Mouse (Mus musculus) frontal cortex, postnatal 36 days (tissue): ENCODE measurements at regions not wholly inside any gene's neighbourhood (a gene's known extent, or its start where the extent isn't known, plus 50 kb on each side); places are given as distances from the start of the nearest gene placed in this dataset.
A peak's percentile ranks its signal among the peaks of the same experiment; 100 is the strongest.
"Not testable (repeated sequence)": the region's sequence is repeated elsewhere in the genome, so short reads cannot be mapped to it uniquely, and the experiment has no call there.

Source experiments
- DNase-seq, 2 experiments: peaks; one replicate each; pipeline ENCODE4 v3.0.0; 2022; ENCODE audit warnings: low spot score in 2 of 2

DNA sequence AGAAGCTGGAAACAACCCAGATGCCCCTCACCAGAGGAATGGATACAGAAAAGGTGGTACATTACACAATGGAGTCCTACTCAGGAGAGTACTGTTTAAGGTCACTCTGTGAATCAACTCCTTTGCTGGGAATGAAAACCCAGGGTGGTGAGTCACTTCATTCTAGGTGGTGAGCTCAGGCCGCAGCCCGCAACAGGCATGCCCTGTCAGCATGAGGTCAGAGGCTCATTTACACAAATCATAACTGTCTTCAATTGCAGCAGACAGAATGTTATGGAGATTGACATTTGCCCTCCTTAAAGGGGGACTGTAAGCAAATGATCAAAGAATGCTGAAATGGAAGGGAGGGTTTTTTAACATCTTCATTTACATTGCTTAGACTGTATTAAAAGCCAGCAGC, 405.1 kb downstream of the Gja1 start:
- no peak for DNase-seq

- no peak for DNase-seq
Measured at GRCm38 (mm10) chr10:56783941-56784340, 406.8 kb downstream of the Gja1 start.

- no peak for DNase-seq
Measured at GRCm38 (mm10) chr10:56788081-56788480, 411.0 kb downstream of the Gja1 start.

GRCm38 (mm10) chr10:56793074-56793473, 415.9 kb downstream of the Gja1 start:
- DNase-seq, result no peak

GRCm38 (mm10) chr10:56795396-56795795, 418.3 kb downstream of the Gja1 start:
- DNase-seq, result no peak

GRCm38 (mm10) chr10:56799307-56799706, 422.2 kb downstream of the Gja1 start:
- DNase-seq, result no peak

GRCm38 (mm10) chr10:56799745-56800144, 422.6 kb downstream of the Gja1 start:
- DNase-seq, result no peak

DNA sequence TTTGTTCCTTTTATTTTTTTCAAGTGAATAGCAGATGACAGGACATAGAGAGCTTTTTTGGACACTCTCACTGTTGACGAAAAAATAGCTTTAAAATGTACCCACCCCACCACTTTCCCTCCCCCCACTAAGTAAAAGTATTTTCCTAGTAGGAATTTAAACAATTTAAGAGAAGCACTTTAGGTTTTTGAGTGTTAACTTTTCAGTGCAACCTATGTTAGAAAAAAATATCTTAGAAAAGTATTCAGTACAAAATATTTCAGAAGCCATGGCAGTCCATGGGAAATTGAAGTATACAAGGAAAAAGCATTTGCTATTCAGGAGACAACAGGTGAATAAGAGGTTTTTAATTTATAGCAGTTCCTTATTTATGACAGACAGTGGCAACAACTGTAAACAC, 431.9 kb downstream of the Gja1 start:
- no peak for DNase-seq

DNA sequence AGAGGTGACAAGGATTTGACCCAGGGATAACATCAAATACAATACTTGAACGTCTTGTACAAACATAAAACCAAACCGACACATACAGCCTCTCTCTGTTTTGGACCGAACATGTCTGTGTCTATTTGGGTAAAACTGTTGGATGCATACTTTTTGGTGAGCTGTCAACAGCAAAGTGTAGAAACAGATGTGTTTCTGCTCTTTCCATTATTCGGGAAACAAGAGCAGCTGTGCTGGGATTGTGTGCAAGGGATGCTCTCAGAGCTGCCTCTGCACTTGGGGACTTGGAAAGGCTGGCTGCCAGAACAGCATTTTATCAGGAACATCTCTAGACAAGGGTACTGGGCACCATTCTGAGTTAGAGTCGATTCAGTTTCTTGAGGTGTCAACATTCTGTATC, 445.0 kb downstream of the Gja1 start:
- no peak for DNase-seq

DNA sequence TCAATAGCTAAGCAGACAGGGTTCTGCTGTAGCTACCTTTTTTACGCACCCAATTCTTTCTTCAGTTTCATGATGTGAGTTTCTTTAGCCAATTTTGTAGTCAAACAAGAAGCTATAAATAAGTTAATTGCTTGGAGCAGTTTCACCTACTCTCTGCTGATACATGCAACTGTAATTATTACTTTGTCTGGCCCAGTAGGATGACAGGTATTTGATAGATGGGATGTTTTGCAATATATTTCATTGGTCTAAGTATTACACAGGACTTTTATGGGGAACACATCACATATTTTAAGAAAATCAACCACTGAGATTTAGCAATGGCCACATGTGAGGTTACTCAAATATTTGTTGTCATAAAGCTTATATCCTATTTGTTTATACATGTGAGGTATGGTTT, 454.2 kb downstream of the Gja1 start:
- DNase-seq, result no peak

DNA sequence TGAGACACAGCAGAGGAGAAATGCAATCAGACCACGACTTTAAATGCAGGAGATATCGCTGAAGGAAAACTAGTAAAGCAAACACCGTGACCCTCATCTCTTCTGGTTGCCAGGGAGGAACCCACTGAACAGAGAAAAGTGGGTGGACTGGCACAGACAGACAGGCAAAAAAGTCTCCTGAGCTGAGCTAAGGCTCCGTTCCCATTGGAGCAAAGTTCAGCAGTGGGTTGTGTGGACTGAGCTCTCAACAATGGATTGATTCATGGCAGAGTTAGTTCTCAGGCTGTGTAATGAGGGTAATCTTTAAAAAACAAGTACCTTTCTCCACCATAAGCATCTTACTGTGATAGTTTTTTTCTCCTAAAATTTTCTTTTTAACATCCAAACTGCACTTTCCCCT, 454.8 kb downstream of the Gja1 start:
- peak in 1 of 2 experiments; percentile 17 for DNase-seq

DNA sequence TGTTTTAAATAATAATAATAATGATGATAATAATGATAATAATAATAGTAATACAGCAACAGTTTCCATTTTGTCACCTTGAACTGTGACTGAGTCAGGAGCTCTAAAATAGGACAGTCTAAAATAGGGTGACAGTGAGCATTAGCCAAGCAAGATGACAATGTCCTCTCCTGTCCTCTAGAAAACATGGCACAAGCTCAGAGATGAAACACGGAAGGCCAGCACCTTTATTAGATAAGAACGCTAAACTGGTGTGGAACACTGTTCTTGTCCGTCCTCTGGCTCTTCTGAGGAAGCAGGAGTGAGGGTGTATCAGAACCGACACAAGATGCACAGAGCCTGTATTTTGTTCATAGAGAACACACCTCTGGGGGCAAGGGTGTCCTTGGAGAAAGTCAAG, 459.0 kb downstream of the Gja1 start:
- no peak for DNase-seq

GRCm38 (mm10) chr10:56839006-56839495, 461.9 kb downstream of the Gja1 start:
- peak in 1 of 2 experiments; percentile 39 for DNase-seq

DNA sequence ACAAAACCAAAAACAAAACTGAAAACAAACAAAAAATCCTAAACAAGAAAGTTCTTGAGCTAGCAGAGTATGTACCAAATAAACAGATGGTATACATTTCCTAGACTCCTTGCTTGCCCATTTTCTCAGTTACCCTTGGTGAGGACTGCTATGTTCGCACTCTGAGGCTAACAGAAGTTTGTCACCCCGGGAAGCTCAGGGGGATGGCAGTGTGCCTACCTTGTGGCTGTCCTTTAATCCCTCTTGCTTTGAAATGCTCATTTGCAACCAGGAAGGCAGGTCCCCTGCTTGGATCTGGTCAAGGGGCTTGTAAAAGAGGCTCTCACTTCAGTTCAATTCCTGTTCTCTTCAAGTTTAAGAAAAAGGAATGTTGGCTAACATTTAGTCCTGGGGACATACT, 462.4 kb downstream of the Gja1 start:
- DNase-seq, result peak in 1 of 2 experiments; percentile 21

GRCm38 (mm10) chr10:56840732-56841131, 463.6 kb downstream of the Gja1 start:
- DNase-seq, result no peak

DNA sequence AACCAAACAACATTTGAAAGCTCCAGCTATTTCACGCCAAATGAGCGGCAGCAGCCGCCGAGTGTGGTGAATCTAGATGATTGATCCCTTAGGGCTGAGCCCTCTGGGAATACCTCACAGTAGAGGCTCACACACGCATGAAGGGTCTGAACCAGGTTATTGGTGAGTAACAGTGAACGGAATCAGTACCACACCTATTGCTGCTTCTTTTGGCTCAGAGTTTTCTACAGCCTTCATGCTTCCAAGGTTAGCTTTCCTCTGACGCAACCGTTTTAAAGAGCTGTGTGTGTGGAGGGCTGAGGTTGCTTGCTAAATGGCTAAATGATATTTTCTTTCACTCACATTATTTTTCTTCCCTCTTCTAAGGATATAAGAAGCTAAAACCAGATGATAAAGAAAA, 464.4 kb downstream of the Gja1 start:
- no peak for DNase-seq

GRCm38 (mm10) chr10:56841973-56842372, 464.8 kb downstream of the Gja1 start:
- no peak for DNase-seq

DNA sequence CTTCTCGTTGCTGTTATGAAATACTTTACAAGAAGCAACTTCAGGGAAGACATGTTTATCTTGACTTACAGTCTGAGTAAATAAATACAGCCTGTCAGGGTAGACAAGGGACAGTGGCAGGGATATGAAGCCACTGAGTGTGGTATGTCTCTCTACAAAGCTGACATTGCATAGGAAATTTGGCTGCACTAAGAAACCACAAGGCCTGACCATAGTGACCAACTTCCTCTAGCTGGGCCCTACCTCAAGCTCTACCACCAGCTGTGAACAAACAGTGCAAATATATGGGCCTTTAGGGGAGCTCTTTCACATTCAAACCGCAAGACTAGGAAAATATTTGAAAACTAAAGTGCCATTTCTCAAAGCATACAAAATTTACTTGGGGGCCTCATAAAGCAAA, 475.4 kb downstream of the Gja1 start:
- no peak for DNase-seq

- DNase-seq, result no peak
Measured at GRCm38 (mm10) chr10:56856186-56856585, 479.1 kb downstream of the Gja1 start.

DNA sequence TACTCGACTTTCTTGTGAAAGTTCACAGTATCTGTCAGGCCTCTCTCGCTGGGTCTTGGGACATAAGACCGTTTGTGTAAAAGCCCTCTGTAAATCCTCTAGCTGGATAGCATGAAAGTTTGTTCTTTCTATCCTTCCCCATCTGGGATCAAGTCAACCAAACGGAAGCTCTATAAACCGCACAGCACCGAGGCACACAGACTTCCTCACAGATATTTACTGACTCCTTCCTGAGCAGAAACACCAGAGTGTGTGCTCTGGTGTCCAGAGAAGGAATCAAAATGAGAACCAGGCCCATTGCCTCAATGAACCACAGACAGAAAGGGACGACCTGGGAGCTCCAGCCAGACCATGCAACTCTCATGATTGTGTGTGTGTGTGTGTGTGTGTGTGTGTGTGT, 502.6 kb downstream of the Gja1 start:
- no peak for DNase-seq

GRCm38 (mm10) chr10:56880154-56880591, 503.0 kb downstream of the Gja1 start:
- no peak for DNase-seq

GRCm38 (mm10) chr10:56884456-56885410, 507.6 kb downstream of the Gja1 start:
- peak; percentile 16 to 57 for DNase-seq

DNA sequence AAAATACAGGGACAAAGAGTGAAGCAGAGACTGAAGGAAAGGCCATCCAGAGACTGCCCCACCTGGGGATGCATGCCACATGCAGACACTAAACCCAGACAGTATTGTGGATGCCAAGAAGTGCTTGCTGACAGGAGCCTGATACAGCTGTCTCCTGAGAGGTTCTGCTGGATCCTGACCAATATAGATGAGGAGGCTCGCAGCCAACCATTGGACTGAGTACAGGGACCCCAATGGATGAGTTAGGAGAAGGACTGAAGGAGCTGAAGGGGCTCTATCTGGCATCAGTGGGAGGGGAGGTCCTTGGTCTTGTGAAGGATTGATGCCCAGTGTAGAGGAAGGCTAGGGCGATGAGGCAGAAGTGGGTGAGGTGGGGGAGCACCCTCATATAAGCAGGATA, 514.4 kb downstream of the Gja1 start:
- not testable (repeated sequence) for DNase-seq
